Mouse (Mus musculus): Measurements from ENCODE around the gene H1fx. TPM values are rescaled to one million over a fixed set of nuclear protein-coding genes. Genes with fewer than 3 reads are reported as not detected.
"Not testable (repeated sequence)": the region's sequence is repeated elsewhere in the genome, so short reads cannot be mapped to it uniquely, and the experiment has no call there.

Gene H1fx
- total RNA-seq, 1 experiment from 2014 or later = 0.45 TPM

DNA sequence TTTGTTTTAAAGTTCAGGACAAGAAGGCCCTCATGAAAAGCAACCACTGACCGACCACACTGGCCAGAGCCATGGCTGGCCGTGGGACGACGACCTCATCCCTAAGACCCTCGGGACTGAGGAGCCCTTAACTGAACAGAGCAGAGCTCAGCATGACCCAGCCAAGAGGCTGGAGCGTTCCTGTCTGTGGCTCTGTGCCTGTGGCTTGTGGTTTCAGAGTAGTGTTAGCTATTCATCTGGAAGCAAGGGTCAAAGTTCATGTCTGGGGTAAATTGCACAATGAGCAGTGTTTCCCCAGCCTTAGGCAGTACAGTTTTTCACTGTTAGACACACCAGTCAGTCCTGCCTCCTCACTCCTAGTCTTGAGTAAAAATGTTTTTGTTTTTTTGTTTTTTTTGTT lies 11.3 kb upstream of the H1fx start:
- ATAC-seq (replicated peaks in 1 of 2; ENCODE audit: insufficient read depth in 1 of 2, low FRiP score in 2 of 2, low TSS enrichment in 1 of 2, low read depth in 1 of 2, poor library complexity in 2 of 2, severe bottlenecking in 2 of 2) = peak; percentile 65 to 78

DNA sequence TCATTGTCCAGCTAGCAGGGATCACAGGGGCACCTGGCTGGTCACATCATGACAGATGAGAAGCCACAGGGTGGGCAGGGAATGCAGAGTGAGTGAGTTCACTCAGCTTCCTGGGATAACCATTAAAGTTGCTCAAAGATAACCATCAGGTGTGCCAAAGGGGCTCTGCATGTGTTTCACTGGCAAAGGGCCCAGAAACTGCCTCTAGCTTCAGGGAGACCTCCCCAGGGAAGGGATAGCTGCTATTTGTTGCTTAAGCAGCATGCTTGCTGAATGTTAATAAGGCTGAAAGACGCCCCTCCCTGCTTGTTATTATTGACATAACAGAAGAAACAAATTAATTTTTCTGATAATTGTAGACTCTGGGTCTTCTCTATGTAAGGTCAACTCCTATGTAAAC lies 10.4 kb upstream of the H1fx start:
- no peak for ATAC-seq (replicated peaks in 1 of 2; ENCODE audit: insufficient read depth in 1 of 2, low FRiP score in 2 of 2, low TSS enrichment in 1 of 2, low read depth in 1 of 2, poor library complexity in 2 of 2, severe bottlenecking in 2 of 2)

DNA sequence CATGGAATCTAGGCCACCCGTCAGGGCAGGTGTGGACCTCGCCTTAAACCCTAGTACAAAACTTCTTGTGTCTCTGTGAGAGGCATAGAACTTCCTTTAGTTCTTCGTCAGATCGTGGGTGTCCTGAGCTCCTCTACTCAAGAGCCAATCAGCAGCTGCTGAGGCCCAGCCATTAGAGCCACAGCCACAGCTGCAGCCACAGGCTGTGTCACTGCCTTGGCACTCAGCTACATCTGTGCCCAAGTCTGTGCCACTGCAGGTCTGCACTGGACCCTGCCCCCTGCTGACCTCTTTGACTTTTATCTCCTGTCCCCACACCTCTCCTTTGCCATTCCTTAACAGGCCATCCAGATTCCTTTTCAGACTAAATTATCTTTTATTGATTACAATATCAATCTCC lies 9.8 kb upstream of the H1fx start:
- ATAC-seq (replicated peaks in 1 of 2; ENCODE audit: insufficient read depth in 1 of 2, low FRiP score in 2 of 2, low TSS enrichment in 1 of 2, low read depth in 1 of 2, poor library complexity in 2 of 2, severe bottlenecking in 2 of 2) = no peak

DNA sequence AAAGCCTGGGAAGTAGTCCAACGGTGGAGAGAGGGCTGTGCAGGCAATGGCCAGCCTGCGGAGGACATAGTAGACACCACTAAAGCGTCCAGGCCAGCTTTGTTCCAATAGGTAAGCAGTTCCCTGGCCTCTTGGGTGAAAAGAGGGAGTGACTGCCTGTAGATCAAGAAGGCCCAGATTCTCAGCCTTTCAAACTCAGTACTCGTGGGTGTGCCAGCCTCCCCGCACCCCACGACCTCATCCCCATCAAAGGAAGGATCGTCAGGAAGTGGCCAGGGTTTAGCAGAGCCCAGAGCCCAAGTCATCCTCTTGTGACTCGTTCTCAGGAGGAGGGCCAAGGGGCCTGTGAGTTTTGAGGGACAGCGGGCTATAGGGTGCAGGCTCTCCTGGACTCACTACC lies 1.1 kb upstream of the H1fx start:
- no peak for ATAC-seq (replicated peaks in 1 of 2; ENCODE audit: insufficient read depth in 1 of 2, low FRiP score in 2 of 2, low TSS enrichment in 1 of 2, low read depth in 1 of 2, poor library complexity in 2 of 2, severe bottlenecking in 2 of 2)

DNA sequence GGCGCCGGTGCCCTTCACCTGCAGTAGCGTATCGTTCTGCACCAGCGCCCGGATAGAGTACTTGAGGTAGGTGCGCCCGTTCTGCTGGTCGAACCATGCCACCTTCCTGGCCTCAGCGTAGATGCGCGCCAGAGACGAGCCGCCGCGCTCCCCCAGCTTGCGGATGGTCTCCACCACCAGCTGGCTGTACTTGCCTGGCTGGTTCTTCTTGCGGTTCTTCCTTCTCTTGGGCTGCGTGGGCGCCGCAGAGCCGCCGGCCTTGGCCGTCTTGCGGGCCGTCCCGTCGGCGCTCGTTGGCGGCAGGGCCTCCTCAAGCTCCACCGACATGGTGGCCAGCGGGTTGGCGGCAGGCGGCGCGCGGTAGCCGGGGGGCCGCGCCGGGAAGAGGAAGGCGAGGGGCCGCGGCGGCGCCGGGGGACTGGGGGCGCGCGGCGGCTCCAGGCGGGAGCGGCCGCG lies 379 bp downstream of the H1fx start:
- ATAC-seq (replicated peaks in 1 of 2; ENCODE audit: insufficient read depth in 1 of 2, low FRiP score in 2 of 2, low TSS enrichment in 1 of 2, low read depth in 1 of 2, poor library complexity in 2 of 2, severe bottlenecking in 2 of 2) = no peak

DNA sequence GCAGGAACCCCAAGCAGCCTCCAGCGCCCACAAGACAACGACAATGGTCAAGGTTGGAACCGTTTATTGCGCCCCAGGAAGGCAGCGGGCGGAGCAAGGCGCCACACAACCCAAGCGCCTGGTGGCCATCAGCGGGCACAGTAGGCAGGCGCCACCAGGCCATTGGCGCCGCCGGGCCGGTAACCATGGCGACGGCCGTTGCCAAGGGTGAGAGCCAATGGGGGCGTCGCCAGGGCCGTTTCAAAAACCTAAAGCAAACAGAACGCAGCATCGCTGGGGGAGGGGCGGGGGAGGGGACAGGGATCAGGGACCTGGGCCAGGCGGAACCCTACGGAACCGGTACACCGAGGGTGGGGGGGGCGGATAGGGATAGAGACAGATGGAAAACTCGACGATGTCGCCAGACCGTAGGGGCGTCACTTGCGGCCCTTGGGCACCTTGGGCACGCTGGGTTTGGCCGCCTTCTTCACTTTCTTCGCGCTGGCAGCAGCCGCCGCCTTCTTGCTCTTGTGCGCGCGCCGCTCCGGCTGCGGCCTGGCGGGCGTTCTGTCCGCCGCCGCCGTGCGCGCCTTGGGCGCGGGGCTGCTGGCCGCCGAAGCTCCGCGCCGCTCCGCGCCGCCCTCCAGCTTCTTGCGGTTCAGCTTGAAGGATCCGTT lies 935 bp downstream of the H1fx start:
- peak; percentile 78 to 93 for ATAC-seq (replicated peaks in 1 of 2; ENCODE audit: insufficient read depth in 1 of 2, low FRiP score in 2 of 2, low TSS enrichment in 1 of 2, low read depth in 1 of 2, poor library complexity in 2 of 2, severe bottlenecking in 2 of 2)

DNA sequence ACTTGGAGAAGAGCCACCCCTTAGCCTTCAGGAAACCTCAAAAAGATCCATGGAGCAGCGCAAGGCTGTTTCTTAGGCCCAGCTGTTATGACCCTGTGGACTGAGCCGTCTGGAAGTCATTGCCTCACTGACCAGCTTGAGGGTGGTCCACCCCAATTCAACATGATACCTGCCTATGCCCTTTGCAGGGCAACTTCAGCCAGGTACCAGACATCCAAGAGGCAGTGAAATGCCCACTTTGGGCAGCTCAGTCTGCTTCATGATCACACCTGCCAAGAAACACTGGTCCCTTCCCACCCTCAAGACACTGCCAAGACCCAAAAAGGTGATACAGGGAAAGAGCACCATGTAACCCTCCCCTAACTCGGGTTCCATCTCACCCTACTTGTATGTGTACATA lies 1.7 kb downstream of the H1fx start:
- ATAC-seq (replicated peaks in 1 of 2; ENCODE audit: insufficient read depth in 1 of 2, low FRiP score in 2 of 2, low TSS enrichment in 1 of 2, low read depth in 1 of 2, poor library complexity in 2 of 2, severe bottlenecking in 2 of 2) = no peak

GRCm38 (mm10) chr6:87970041-87970440 lies 11.4 kb downstream of the H1fx start:
- ATAC-seq (replicated peaks in 1 of 2; ENCODE audit: insufficient read depth in 1 of 2, low FRiP score in 2 of 2, low TSS enrichment in 1 of 2, low read depth in 1 of 2, poor library complexity in 2 of 2, severe bottlenecking in 2 of 2) = no peak

DNA sequence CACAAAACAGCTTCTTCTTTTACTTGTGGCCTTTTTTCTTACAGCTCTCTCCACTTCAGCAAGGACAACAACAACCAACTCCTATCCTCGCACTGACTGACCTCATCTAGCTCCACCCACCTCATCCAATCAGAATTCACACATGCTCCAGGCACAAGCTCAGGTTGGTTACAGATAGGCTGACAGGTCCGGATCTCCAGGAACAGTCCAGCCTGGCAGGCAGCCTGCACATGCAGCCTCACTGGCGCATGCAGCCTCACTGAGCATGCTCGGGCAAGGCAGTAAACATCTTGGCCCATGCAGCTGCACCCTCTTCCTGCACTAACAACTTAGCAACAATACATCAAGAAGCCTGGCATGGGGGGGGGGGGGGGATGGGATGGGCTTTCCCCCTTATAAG lies 19.0 kb downstream of the H1fx start:
- ATAC-seq (replicated peaks in 1 of 2; ENCODE audit: insufficient read depth in 1 of 2, low FRiP score in 2 of 2, low TSS enrichment in 1 of 2, low read depth in 1 of 2, poor library complexity in 2 of 2, severe bottlenecking in 2 of 2) = not testable (repeated sequence)

GRCm38 (mm10) chr6:87942179-87942578 lies 39.3 kb downstream of the H1fx start:
- no peak for ATAC-seq (replicated peaks in 1 of 2; ENCODE audit: insufficient read depth in 1 of 2, low FRiP score in 2 of 2, low TSS enrichment in 1 of 2, low read depth in 1 of 2, poor library complexity in 2 of 2, severe bottlenecking in 2 of 2)

DNA sequence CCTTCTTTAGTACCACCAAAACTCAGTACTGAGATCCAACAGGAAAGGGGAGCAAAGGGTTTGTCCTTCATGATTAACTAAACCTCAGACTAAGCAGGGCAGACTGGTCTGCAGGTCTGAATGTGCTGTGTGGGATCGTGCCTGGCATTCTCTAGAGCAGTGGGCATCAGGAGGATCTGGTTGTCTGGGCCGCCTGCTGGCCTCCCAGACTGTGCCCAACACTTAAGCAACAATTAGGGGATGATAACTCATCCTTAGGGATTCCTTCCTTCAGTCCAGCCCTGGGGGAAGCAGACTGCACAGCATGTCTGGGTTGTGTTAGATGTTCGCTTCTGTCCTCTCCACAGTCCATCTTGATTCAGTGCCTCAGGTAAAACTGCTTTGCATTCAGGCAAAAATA lies 42.5 kb downstream of the H1fx start:
- no peak for ATAC-seq (replicated peaks in 1 of 2; ENCODE audit: insufficient read depth in 1 of 2, low FRiP score in 2 of 2, low TSS enrichment in 1 of 2, low read depth in 1 of 2, poor library complexity in 2 of 2, severe bottlenecking in 2 of 2)

DNA sequence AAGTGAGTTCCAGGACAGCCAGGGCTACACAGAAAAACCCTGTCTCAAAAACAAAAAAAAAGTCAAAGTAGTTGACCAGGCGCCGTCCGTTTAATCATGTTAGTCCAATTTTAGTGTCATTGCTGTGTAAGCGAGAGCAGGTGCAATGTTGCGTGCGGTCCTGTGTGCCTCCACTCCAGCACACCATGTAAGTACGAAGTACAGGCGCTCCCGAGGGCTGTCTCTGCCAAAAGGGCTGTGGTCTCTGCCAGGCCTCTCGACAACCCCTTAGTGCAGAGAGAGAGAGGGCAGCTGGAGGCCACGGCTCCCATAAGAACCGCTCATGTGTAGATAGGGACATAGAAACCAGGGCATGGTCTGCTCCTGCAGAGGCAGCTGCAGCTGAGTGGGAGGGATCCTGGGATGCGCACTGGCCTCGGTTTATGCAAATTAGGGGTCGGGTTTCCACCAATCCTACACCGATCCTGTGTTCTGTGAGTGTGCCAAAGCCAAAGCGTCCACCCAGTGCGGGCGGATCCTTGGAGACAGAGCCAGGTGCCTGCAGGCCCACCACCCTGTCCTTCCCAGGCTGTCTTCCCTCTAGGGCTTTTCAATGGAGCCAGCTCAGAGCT lies 44.2 kb downstream of the H1fx start:
- ATAC-seq (replicated peaks in 1 of 2; ENCODE audit: insufficient read depth in 1 of 2, low FRiP score in 2 of 2, low TSS enrichment in 1 of 2, low read depth in 1 of 2, poor library complexity in 2 of 2, severe bottlenecking in 2 of 2) = no peak

GRCm38 (mm10) chr6:87935037-87935436 lies 46.4 kb downstream of the H1fx start:
- ATAC-seq (replicated peaks in 1 of 2; ENCODE audit: insufficient read depth in 1 of 2, low FRiP score in 2 of 2, low TSS enrichment in 1 of 2, low read depth in 1 of 2, poor library complexity in 2 of 2, severe bottlenecking in 2 of 2) = no peak

Other genes starting within 250 kb of the H1fx start
- 3.6 and 9.3 TPM in 2 replicates for gene Gp9, start 203.6 kb downstream of the H1fx start, total RNA-seq (2017)
- 17.5 and 27.6 TPM in 2 replicates for gene Rab43, start 169.5 kb downstream of the H1fx start, total RNA-seq (2017)
- 18.1 and 24.7 TPM in 2 replicates for gene Gm45140, start 145.8 kb downstream of the H1fx start, total RNA-seq (2017)
- gene Isy1, start 142.8 kb downstream of the H1fx start, total RNA-seq (2017) = 131 and 197 TPM in 2 replicates
- gene Cnbp, start 130.5 kb downstream of the H1fx start, total RNA-seq (2017) = 1,326 and 1,457 TPM in 2 replicates
- gene Copg1, start 93.8 kb downstream of the H1fx start, total RNA-seq (2017) = 70.8 and 72.2 TPM in 2 replicates
- gene Hmces, start 67.7 kb downstream of the H1fx start, total RNA-seq (2017) = 31.2 and 75.3 TPM in 2 replicates
- 73.6 and 77.2 TPM in 2 replicates for gene Rab7, start 63.6 kb upstream of the H1fx start, total RNA-seq (2017)
- 120 and 155 TPM in 2 replicates for gene Rpn1, start 102.8 kb upstream of the H1fx start, total RNA-seq (2017)
- 28.7 and 28.9 TPM in 2 replicates for gene Gata2, start 212.3 kb upstream of the H1fx start, total RNA-seq (2017)
- not detected in 2 replicates for gene Dnajb8, start 240.6 kb upstream of the H1fx start, total RNA-seq (2017)